Mouse (Mus musculus) cortical plate, adult 2 months (tissue): Measurements from ENCODE around the gene Gm10190.

ENCODE experiments used
- CTCF ChIP-seq: fragments of 200-500 bp; IDR thresholded peaks from 2 replicates; pipeline ENCODE4 v1.5.1; 2011; ENCODE audit warnings: mild to moderate bottlenecking, control low read depth, low read length; ENCODE audit not compliant: insufficient read depth; ENCODE audit errors: extremely low read depth
- POLR2A ChIP-seq: fragments of 200-500 bp; IDR thresholded peaks from 2 replicates; pipeline ENCODE4 v1.6.1; 2011; ENCODE audit warnings: mild to moderate bottlenecking, low read length, control low read depth; ENCODE audit not compliant: insufficient read depth; ENCODE audit errors: extremely low read depth

DNA sequence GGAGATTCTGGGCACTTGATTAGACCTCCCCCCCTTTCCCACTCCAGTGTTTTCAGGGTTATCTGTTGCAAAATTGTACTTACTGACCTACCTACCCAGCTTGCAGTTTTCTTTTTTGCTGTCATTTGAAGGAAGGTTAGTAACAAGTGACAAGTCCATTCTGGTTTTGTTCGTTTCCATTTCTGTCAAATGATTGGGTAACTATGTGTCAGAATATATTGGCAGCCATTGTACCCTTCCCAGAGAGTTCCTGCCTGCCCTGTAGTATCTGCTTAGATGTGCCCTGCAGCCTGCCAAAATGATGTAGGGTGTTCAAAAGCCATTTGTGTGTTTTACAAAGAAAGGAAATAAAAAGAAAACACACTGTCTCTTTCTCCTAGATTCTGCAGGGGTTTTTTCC, 12.3 kb upstream of the Gm10190 start:
- TF ChIP-seq CTCF = no peak
- TF ChIP-seq POLR2A = no peak
